Mouse (Mus musculus) testis, adult 2 months (tissue): ENCODE data around the gene Ifnl3.
A peak's percentile ranks its signal among the peaks of the same experiment; 100 is the strongest.

Experiments
- CTCF ChIP-seq: fragments of 200-500 bp; IDR thresholded peaks from 2 replicates; pipeline ENCODE4 v1.5.1; 2012; ENCODE audit warnings: low read depth, mild to moderate bottlenecking, inconsistent platforms, low read length, moderate library complexity; ENCODE audit not compliant: control insufficient read depth, insufficient read depth, insufficient replicate concordance
- POLR2A ChIP-seq: fragments of 200-500 bp; IDR thresholded peaks from 2 replicates; pipeline ENCODE4 v1.6.1; 2012; ENCODE audit warnings: low read depth, mild to moderate bottlenecking, inconsistent platforms, low read length, moderate library complexity; ENCODE audit not compliant: control insufficient read depth

GRCm38 (mm10) chr7:28492310-28492709 is 30.3 kb upstream of the Ifnl3 start:
- TF ChIP-seq POLR2A (peak; percentile 75; the same call in 1 of the 2 replicates), CTCF (no peak)
